Mouse (Mus musculus) C2C12 (cell line): Measurements from ENCODE around the gene Wnt9b.
A peak's percentile ranks its signal among the peaks of the same experiment; 100 is the strongest.

Source experiments
- CTCF ChIP-seq: IDR thresholded peaks from one replicate; pipeline ENCODE4 v1.5.1; 2011; ENCODE audit not compliant: control insufficient read depth, insufficient read depth, insufficient read length
- MAX ChIP-seq: IDR thresholded peaks from one replicate; pipeline ENCODE4 v1.6.1; 2011; ENCODE audit warnings: mild to moderate bottlenecking, control low read depth
- MYOG ChIP-seq: IDR thresholded peaks from one replicate; pipeline ENCODE4 v1.6.1; 2011; ENCODE audit not compliant: control insufficient read depth, insufficient read length; ENCODE audit errors: extremely low read depth
- USF1 ChIP-seq: IDR thresholded peaks from one replicate; pipeline ENCODE4 v1.6.1; 2011; ENCODE audit warnings: low read depth, mild to moderate bottlenecking, control low read depth, moderate library complexity

DNA sequence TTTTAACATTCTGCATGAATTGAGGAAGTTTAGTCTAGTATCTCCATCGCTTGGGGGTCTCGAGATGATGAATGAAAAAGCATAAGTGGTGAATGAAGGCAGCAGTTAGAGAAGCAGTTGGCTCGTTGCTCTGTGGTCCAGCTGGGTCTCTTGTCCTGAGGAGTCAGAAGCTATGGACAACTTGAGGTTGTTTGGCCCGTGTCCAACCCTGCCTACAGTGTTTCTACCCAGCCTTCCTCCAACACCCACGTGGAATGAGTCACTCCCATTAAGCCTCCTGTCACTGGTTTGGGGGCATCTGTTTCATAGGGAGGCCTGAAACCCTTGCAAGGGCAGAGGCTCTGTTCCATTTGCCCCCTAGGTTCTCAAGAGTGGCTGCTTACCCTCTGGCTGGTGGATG lies 40.3 kb upstream of the Wnt9b start:
- TF ChIP-seq CTCF (no peak), USF1 (no peak), MAX (peak; percentile 49), MYOG (no peak)
